Mouse (Mus musculus): ENCODE data around the gene Ldlrad2. TPM values are rescaled to one million over a fixed set of nuclear protein-coding genes. Genes with fewer than 3 reads are reported as not detected.

Ldlrad2 gene
- total RNA-seq (2023; ENCODE audit: inconsistent age), result not detected in 4 replicates

GRCm38 (mm10) chr4:137574469-137574868, at the start of gene Ldlrad2:
Gene Ldlrad2, minus strand, starts transcription at chr4:137574569.

GRCm38 (mm10) chr4:137593601-137594495, 19.5 kb upstream of the Ldlrad2 start, which contains the start of gene Usp48:
Gene Usp48, plus strand, starts transcription at chr4:137593755.

Other genes with a start within 250 kb of the Ldlrad2 start
- gene Cdc42, start 216.8 kb downstream of the Ldlrad2 start, total RNA-seq (2023; ENCODE audit: inconsistent age), result 462 to 495 TPM (median 482 TPM) in 4 replicates
- not detected in 4 replicates for gene Cela3a, start 164.8 kb downstream of the Ldlrad2 start, total RNA-seq (2023; ENCODE audit: inconsistent age)
- 0.96 to 1.3 TPM in 2 of 4 replicates, not detected in the others for gene Cela3b, start 144.0 kb downstream of the Ldlrad2 start, total RNA-seq (2023; ENCODE audit: inconsistent age)
- gene 1700013G24Rik, start 121.3 kb downstream of the Ldlrad2 start, total RNA-seq (2023; ENCODE audit: inconsistent age), result not detected in 4 replicates
- gene Hspg2, start 105.8 kb downstream of the Ldlrad2 start, total RNA-seq (2023; ENCODE audit: inconsistent age), result 1.3 to 3.0 TPM (median 1.7 TPM) in 4 replicates
- gene Usp48, start 19.2 kb upstream of the Ldlrad2 start, total RNA-seq (2023; ENCODE audit: inconsistent age), result 217 to 247 TPM (median 231 TPM) in 4 replicates
- 8.6 to 15.2 TPM (median 12.3 TPM) in 4 replicates for gene Rap1gap, start 90.2 kb upstream of the Ldlrad2 start, total RNA-seq (2023; ENCODE audit: inconsistent age)
- gene Alpl, start 221.8 kb upstream of the Ldlrad2 start, total RNA-seq (2023; ENCODE audit: inconsistent age), result 43.8 to 47.0 TPM (median 45.5 TPM) in 4 replicates

Data from B cell, adult (primary cell).